Mouse (Mus musculus) effector memory CD4-positive, alpha-beta T cell, adult 5 months (primary cell): ENCODE measurements around the gene Mplkip. TPM values are rescaled to one million over a fixed set of nuclear protein-coding genes. Genes with fewer than 3 reads are reported as not detected.

Experiments
- polyA plus RNA-seq: library from polyadenylated mRNA; unstranded; fragments of 100-300 nt; shearing (Covaris generic); gene quantifications from one replicate; pipeline ENCODE4 v1.2.1, GENCODE M21; 2017

Gene Mplkip
- polyA plus RNA-seq, result 49.4 TPM

GRCm38 (mm10) chr13:17694911-17695699 is at the start of gene Mplkip, which contains the start of gene Sugct:
Gene Mplkip (plus strand): TSS chr13:17695192.
Gene Sugct (minus strand): TSS chr13:17695553.

Other genes starting within 250 kb of the Mplkip start
- gene Sugct, start 361 bp downstream of the Mplkip start, polyA plus RNA-seq, result 0.60 TPM
- gene Cdk13, start 109.9 kb downstream of the Mplkip start, polyA plus RNA-seq, result 125 TPM
- 65.9 TPM for gene Rala, start 249.0 kb downstream of the Mplkip start, polyA plus RNA-seq